Mouse (Mus musculus) Muller cell, postnatal 12 days (primary cell): ENCODE data around the gene Ptpdc1.

Source experiments
- DNase-seq: peaks from one replicate; pipeline ENCODE4 v3.0.0-alpha.2; 2015; ENCODE audit errors: inconsistent ontology term

Ptpdc1 gene

GRCm38 (mm10) chr13:48655637-48656036, 30.2 kb upstream of the Ptpdc1 start:
- peak; percentile 71 for DNase-seq

GRCm38 (mm10) chr13:48653788-48654770, 28.6 kb upstream of the Ptpdc1 start:
- DNase-seq = no peak

- DNase-seq = no peak
Observed at GRCm38 (mm10) chr13:48651132-48652065, 25.9 kb upstream of the Ptpdc1 start.

- DNase-seq = no peak
Observed at GRCm38 (mm10) chr13:48650615-48651014, 25.2 kb upstream of the Ptpdc1 start.

GRCm38 (mm10) chr13:48646696-48647095, 21.2 kb upstream of the Ptpdc1 start:
- no peak for DNase-seq

- no peak for DNase-seq
Observed at GRCm38 (mm10) chr13:48643991-48644390, 18.5 kb upstream of the Ptpdc1 start.

GRCm38 (mm10) chr13:48643072-48643471, 17.6 kb upstream of the Ptpdc1 start:
- DNase-seq = no peak

- DNase-seq = peak; percentile 62
Observed at GRCm38 (mm10) chr13:48639570-48639969, 14.1 kb upstream of the Ptpdc1 start.

- DNase-seq = no peak
Observed at GRCm38 (mm10) chr13:48637706-48638105, 12.2 kb upstream of the Ptpdc1 start.

- no peak for DNase-seq
Observed at GRCm38 (mm10) chr13:48631691-48632090, 6.2 kb upstream of the Ptpdc1 start.

GRCm38 (mm10) chr13:48624968-48625398, 481 bp downstream of the Ptpdc1 start:
- no peak for DNase-seq

- DNase-seq = no peak
Observed at GRCm38 (mm10) chr13:48618890-48619289, 6.6 kb downstream of the Ptpdc1 start.

DNA sequence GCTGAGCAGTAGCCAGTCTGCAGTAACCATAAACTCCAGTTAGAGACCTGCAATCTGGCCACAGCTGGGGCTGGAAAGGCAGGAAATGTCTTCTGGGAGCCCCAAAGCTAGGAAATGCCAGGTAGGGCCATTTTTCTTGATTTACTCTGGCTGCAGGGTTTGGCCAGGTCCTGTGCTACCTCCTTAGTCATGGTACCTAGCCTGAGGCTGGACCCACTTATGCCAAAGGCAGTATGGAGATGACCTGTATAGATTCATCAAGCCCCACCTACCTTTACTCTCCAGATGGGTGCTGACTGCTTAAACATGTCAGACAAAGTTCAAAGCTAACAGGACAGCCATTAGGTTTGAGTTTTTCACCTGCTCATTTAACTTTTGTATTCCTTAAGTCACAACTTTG, 7.7 kb downstream of the Ptpdc1 start:
- no peak for DNase-seq

GRCm38 (mm10) chr13:48614525-48614924, 10.9 kb downstream of the Ptpdc1 start:
- DNase-seq = peak; percentile 43

- DNase-seq = peak; percentile 73
Observed at GRCm38 (mm10) chr13:48609106-48609505, 16.4 kb downstream of the Ptpdc1 start.

DNA sequence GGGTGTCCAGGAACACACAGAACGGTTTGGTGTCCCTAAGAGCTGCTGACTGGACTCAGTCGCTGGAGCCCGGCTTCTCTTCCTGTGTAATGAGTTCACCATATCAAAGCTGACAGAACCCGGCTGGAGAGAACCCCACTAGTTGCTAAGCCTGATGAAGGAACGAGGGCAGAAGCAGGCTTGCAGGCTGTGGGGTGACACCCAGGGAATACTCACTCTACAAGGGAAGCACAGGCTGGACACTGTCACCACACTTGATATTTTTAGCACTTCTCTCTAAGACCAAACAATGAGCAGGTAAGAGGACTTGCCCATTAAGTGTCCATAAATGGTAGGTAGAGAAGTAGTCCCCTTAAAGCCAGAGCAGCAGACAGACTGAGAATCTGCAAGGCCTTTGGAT, 20.9 kb downstream of the Ptpdc1 start:
- no peak for DNase-seq

- no peak for DNase-seq
Observed at GRCm38 (mm10) chr13:48603296-48603695, 22.2 kb downstream of the Ptpdc1 start.

- DNase-seq = no peak
Observed at GRCm38 (mm10) chr13:48594605-48595004, 30.9 kb downstream of the Ptpdc1 start.

DNA sequence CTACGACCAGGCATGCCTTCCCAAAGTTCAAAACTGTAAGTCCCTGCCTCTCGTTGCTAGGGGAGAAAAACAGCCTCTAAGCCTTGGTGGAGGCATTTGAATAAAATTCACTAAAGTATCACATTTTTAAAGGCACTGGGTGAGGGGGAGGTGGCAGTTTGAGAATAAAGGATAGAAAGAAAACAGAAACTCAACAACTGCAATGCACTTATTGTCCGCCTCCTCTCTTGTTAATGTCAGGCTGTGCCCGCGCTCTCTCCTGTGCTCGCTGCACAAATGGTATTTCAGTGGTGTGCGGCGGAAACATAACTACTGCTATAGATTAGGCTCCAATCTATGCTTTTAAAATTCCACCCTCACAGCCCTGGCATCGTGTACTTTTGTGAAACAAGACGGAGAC, 31.4 kb downstream of the Ptpdc1 start:
- DNase-seq = no peak

DNA sequence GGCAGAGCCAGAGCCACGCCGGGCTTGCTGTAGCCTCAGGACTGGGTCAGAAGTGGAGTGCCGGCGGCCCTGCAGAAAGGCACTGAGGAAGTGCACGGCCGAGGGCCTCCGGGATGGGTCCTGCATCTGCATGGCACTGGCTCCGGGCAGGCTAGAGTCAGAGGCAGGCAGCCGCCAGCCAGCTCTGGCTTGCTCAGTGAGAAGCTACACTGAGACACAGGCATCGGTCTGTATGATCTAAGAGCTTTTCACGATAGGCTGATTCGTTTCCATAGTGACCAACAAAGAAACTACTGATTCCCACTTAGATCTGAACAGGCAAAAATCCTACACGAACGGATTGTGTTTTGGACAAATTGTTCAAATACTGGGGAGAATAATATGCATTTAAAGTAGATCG, 32.3 kb downstream of the Ptpdc1 start:
- DNase-seq = peak; percentile 50

GRCm38 (mm10) chr13:48590743-48591142, 34.7 kb downstream of the Ptpdc1 start:
- DNase-seq = no peak

- no peak for DNase-seq
Observed at GRCm38 (mm10) chr13:48587354-48587753, 38.1 kb downstream of the Ptpdc1 start.
